Mouse (Mus musculus): Measurements from ENCODE around the gene Smoc2. TPM values are rescaled to one million over a fixed set of nuclear protein-coding genes. Genes with fewer than 3 reads are reported as not detected.

Gene Smoc2
- total RNA-seq, 2 experiments from 2014 or later: not detected

- no peak for ATAC-seq (replicated peaks; ENCODE audit: poor library complexity, severe bottlenecking)
Observed at GRCm38 (mm10) chr17:14273386-14273785, 5.9 kb upstream of the Smoc2 start.

- no peak for ATAC-seq (replicated peaks; ENCODE audit: poor library complexity, severe bottlenecking)
Observed at GRCm38 (mm10) chr17:14277310-14277709, 2.0 kb upstream of the Smoc2 start.

GRCm38 (mm10) chr17:14279966-14280300, 627 bp downstream of the Smoc2 start:
- no peak for ATAC-seq (replicated peaks; ENCODE audit: poor library complexity, severe bottlenecking)

- no peak for ATAC-seq (replicated peaks; ENCODE audit: poor library complexity, severe bottlenecking)
Observed at GRCm38 (mm10) chr17:14280425-14280833, 1.1 kb downstream of the Smoc2 start.

- ATAC-seq (replicated peaks; ENCODE audit: poor library complexity, severe bottlenecking): peak; percentile 74
Observed at GRCm38 (mm10) chr17:14288015-14288616, 8.8 kb downstream of the Smoc2 start.

GRCm38 (mm10) chr17:14293617-14294016, 14.3 kb downstream of the Smoc2 start:
- no peak for ATAC-seq (replicated peaks; ENCODE audit: poor library complexity, severe bottlenecking)

- ATAC-seq (replicated peaks; ENCODE audit: poor library complexity, severe bottlenecking): no peak
Observed at GRCm38 (mm10) chr17:14295146-14295545, 15.8 kb downstream of the Smoc2 start.

- no peak for ATAC-seq (replicated peaks; ENCODE audit: poor library complexity, severe bottlenecking)
Observed at GRCm38 (mm10) chr17:14300361-14300760, 21.1 kb downstream of the Smoc2 start.

- no peak for ATAC-seq (replicated peaks; ENCODE audit: poor library complexity, severe bottlenecking)
Observed at GRCm38 (mm10) chr17:14301491-14302344, 22.4 kb downstream of the Smoc2 start.

GRCm38 (mm10) chr17:14302356-14302755, 23.1 kb downstream of the Smoc2 start:
- ATAC-seq (replicated peaks; ENCODE audit: poor library complexity, severe bottlenecking): no peak

- no peak for ATAC-seq (replicated peaks; ENCODE audit: poor library complexity, severe bottlenecking)
Observed at GRCm38 (mm10) chr17:14303722-14304121, 24.4 kb downstream of the Smoc2 start.

GRCm38 (mm10) chr17:14309884-14310283, 30.6 kb downstream of the Smoc2 start:
- no peak for ATAC-seq (replicated peaks; ENCODE audit: poor library complexity, severe bottlenecking)

- no peak for ATAC-seq (replicated peaks; ENCODE audit: poor library complexity, severe bottlenecking)
Observed at GRCm38 (mm10) chr17:14312440-14312839, 33.1 kb downstream of the Smoc2 start.

GRCm38 (mm10) chr17:14314308-14314707, 35.0 kb downstream of the Smoc2 start:
- no peak for ATAC-seq (replicated peaks; ENCODE audit: poor library complexity, severe bottlenecking)

- ATAC-seq (replicated peaks; ENCODE audit: poor library complexity, severe bottlenecking): no peak
Observed at GRCm38 (mm10) chr17:14316536-14316935, 37.2 kb downstream of the Smoc2 start.

- ATAC-seq (replicated peaks; ENCODE audit: poor library complexity, severe bottlenecking): no peak
Observed at GRCm38 (mm10) chr17:14317439-14317838, 38.1 kb downstream of the Smoc2 start.

GRCm38 (mm10) chr17:14326156-14326555, 46.9 kb downstream of the Smoc2 start:
- ATAC-seq (replicated peaks; ENCODE audit: poor library complexity, severe bottlenecking): no peak

GRCm38 (mm10) chr17:14328037-14328436, 48.7 kb downstream of the Smoc2 start:
- no peak for ATAC-seq (replicated peaks; ENCODE audit: poor library complexity, severe bottlenecking)

GRCm38 (mm10) chr17:14330498-14330897, 51.2 kb downstream of the Smoc2 start:
- no peak for ATAC-seq (replicated peaks; ENCODE audit: poor library complexity, severe bottlenecking)

- no peak for ATAC-seq (replicated peaks; ENCODE audit: poor library complexity, severe bottlenecking)
Observed at GRCm38 (mm10) chr17:14339932-14340557, 60.7 kb downstream of the Smoc2 start.

- no peak for ATAC-seq (replicated peaks; ENCODE audit: poor library complexity, severe bottlenecking)
Observed at GRCm38 (mm10) chr17:14340736-14341135, 61.4 kb downstream of the Smoc2 start.
